Mouse (Mus musculus): ENCODE data around the gene Rnf220.

Rnf220 gene

GRCm38 (mm10) chr4:117438064-117438463 lies 58.8 kb downstream of the Rnf220 start:
- no peak for DNase-seq (ENCODE audit: low read depth, low spot score)

- no peak for DNase-seq (ENCODE audit: low read depth, low spot score)
Observed at GRCm38 (mm10) chr4:117436995-117437660, 59.7 kb downstream of the Rnf220 start.

GRCm38 (mm10) chr4:117434336-117434735 lies 62.5 kb downstream of the Rnf220 start:
- no peak for DNase-seq (ENCODE audit: low read depth, low spot score)

GRCm38 (mm10) chr4:117429604-117430003 lies 67.2 kb downstream of the Rnf220 start:
- DNase-seq (ENCODE audit: low read depth, low spot score) = no peak

- DNase-seq (ENCODE audit: low read depth, low spot score) = no peak
Observed at GRCm38 (mm10) chr4:117427540-117427939, 69.3 kb downstream of the Rnf220 start.

GRCm38 (mm10) chr4:117421077-117421476 lies 75.8 kb downstream of the Rnf220 start:
- no peak for DNase-seq (ENCODE audit: low read depth, low spot score)

GRCm38 (mm10) chr4:117416827-117417226 lies 80.0 kb downstream of the Rnf220 start:
- DNase-seq (ENCODE audit: low read depth, low spot score) = no peak

GRCm38 (mm10) chr4:117410049-117410410 lies 86.8 kb downstream of the Rnf220 start:
- no peak for DNase-seq (ENCODE audit: low read depth, low spot score)

- DNase-seq (ENCODE audit: low read depth, low spot score) = no peak
Observed at GRCm38 (mm10) chr4:117409144-117410048, 87.5 kb downstream of the Rnf220 start.

GRCm38 (mm10) chr4:117407945-117408344 lies 88.9 kb downstream of the Rnf220 start:
- no peak for DNase-seq (ENCODE audit: low read depth, low spot score)

GRCm38 (mm10) chr4:117405999-117406398 lies 90.9 kb downstream of the Rnf220 start:
- DNase-seq (ENCODE audit: low read depth, low spot score) = no peak

GRCm38 (mm10) chr4:117405211-117405610 lies 91.6 kb downstream of the Rnf220 start:
- DNase-seq (ENCODE audit: low read depth, low spot score) = no peak

GRCm38 (mm10) chr4:117403411-117403810 lies 93.4 kb downstream of the Rnf220 start:
- no peak for DNase-seq (ENCODE audit: low read depth, low spot score)

- no peak for DNase-seq (ENCODE audit: low read depth, low spot score)
Observed at GRCm38 (mm10) chr4:117397128-117397527, 99.7 kb downstream of the Rnf220 start.

- DNase-seq (ENCODE audit: low read depth, low spot score) = no peak
Observed at GRCm38 (mm10) chr4:117393027-117393426, 103.8 kb downstream of the Rnf220 start.

- DNase-seq (ENCODE audit: low read depth, low spot score) = no peak
Observed at GRCm38 (mm10) chr4:117392391-117392790, 104.5 kb downstream of the Rnf220 start.

- no peak for DNase-seq (ENCODE audit: low read depth, low spot score)
Observed at GRCm38 (mm10) chr4:117391966-117392365, 104.9 kb downstream of the Rnf220 start.

GRCm38 (mm10) chr4:117390850-117391795 lies 105.7 kb downstream of the Rnf220 start:
- DNase-seq (ENCODE audit: low read depth, low spot score) = no peak

- DNase-seq (ENCODE audit: low read depth, low spot score) = no peak
Observed at GRCm38 (mm10) chr4:117389264-117390054, 107.4 kb downstream of the Rnf220 start.

- DNase-seq (ENCODE audit: low read depth, low spot score) = no peak
Observed at GRCm38 (mm10) chr4:117385247-117385646, 111.6 kb downstream of the Rnf220 start.

- no peak for DNase-seq (ENCODE audit: low read depth, low spot score)
Observed at GRCm38 (mm10) chr4:117381846-117382245, 115.0 kb downstream of the Rnf220 start.

All from brain, embryonic 18.5 days (tissue).